In genomic region chr12:41944079-41944672, GRCm38 (mm10) we compare ENCODE assay signal across 17 mouse cellular contexts.
"Had no signal": no experiment of that assay in that cellular context is flagged by ENCODE, and none has a peak within 500 bp of the region (broad histone marks: within the 10 kb centered on the region; RNA-seq: fewer than 3 reads in every experiment).

No protein-coding gene starts in this region.

- H3K4me1 ChIP-seq: limb, embryonic 10.5 days; limb, embryonic 13.5 days; liver, embryonic 12.5 days; liver, embryonic 15.5 days; lung, embryonic 15.5 days; midbrain, embryonic 13.5 days; neural tube, embryonic 12.5 days had no signal

- H3K9ac ChIP-seq: limb, embryonic 13.5 days; liver, embryonic 12.5 days; liver, embryonic 15.5 days; lung, embryonic 15.5 days; midbrain, embryonic 13.5 days; neural tube, embryonic 12.5 days had no signal

- H3K27ac ChIP-seq: kidney, postnatal 0 days; layer of hippocampus, adult 2 months; limb, embryonic 10.5 days; limb, embryonic 13.5 days; liver, embryonic 12.5 days; liver, embryonic 15.5 days; lung, embryonic 15.5 days; midbrain, embryonic 13.5 days; neural tube, embryonic 12.5 days had no signal

- H3K4me2 ChIP-seq: limb, embryonic 13.5 days; liver, embryonic 12.5 days; liver, embryonic 15.5 days; lung, embryonic 15.5 days; midbrain, embryonic 13.5 days; neural tube, embryonic 12.5 days had no signal

- H3K36me3 ChIP-seq: limb, embryonic 10.5 days; limb, embryonic 13.5 days; liver, embryonic 12.5 days; liver, embryonic 15.5 days; lung, embryonic 15.5 days; midbrain, embryonic 13.5 days; neural tube, embryonic 12.5 days had no signal

- DNase-seq: kidney, postnatal 25 days; layer of hippocampus, adult 9-11 months; liver; lung, adult 18-20 months; lung, postnatal 10 days; lung, postnatal 4 days; thymus, adult 18-20 months; thymus, postnatal 36 days had no signal

- H3K9me3 ChIP-seq: limb, embryonic 10.5 days; limb, embryonic 13.5 days; liver, embryonic 12.5 days; liver, embryonic 15.5 days; lung, embryonic 15.5 days; midbrain, embryonic 13.5 days; neural tube, embryonic 12.5 days had no signal

- H3K27me3 ChIP-seq: limb, embryonic 13.5 days; liver, embryonic 12.5 days; liver, embryonic 15.5 days; lung, embryonic 15.5 days; midbrain, embryonic 13.5 days; neural tube, embryonic 12.5 days had no signal

- ATAC-seq: liver, embryonic 12.5 days; midbrain, embryonic 13.5 days had no signal

- H3K4me3 ChIP-seq: layer of hippocampus, adult 2 months; limb, embryonic 10.5 days; limb, embryonic 13.5 days; liver, embryonic 12.5 days; liver, embryonic 15.5 days; lung, embryonic 15.5 days; midbrain, embryonic 13.5 days; neural tube, embryonic 12.5 days had no signal
